In the genomic region with DNA sequence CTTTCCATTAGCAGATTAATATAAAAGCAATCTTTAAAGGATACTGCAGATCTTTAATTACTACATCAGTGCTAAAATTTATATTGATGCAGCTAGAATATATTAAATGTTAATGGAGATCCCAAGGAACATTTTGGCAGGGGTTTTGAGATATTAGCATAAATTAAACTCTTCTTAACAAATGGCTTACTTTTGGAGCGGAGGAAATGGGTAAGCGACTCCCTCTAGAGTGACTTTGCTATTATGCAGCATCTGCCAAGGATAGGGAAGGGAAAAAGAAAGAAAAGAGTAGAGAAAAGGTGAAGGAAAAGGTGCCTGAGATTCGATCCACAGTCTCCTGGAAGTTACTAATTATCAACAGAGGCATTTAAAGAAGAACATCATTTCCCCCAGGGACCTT, we compare ENCODE assay signal across 26 mouse cellular contexts.
"Had no signal": no experiment of that assay in that cellular context is flagged by ENCODE, and none has a peak within 500 bp of the region (broad histone marks: within the 10 kb centered on the region; RNA-seq: fewer than 3 reads in every experiment).

No protein-coding gene starts in this region.

- DNase-seq: kidney, adult 2 months; kidney, postnatal 14 days; kidney, postnatal 4 days; layer of hippocampus, postnatal 36 days; liver; lung, adult 18-20 months; lung, postnatal 10 days; lung, postnatal 36 days; right cerebral cortex, adult 18-20 months; right cerebral cortex, postnatal 14 days; right cerebral cortex, postnatal 4 days; thymus, adult 2 months; thymus, postnatal 14 days; thymus, postnatal 4 days had no signal

- H3K9ac ChIP-seq: kidney, embryonic 15.5 days; limb, embryonic 13.5 days; liver, embryonic 12.5 days; liver, embryonic 15.5 days; lung, embryonic 15.5 days; midbrain, embryonic 13.5 days; neural tube, embryonic 12.5 days; neural tube, embryonic 15.5 days had no signal

- H3K36me3 ChIP-seq: kidney, embryonic 15.5 days; limb, embryonic 10.5 days; limb, embryonic 13.5 days; liver, embryonic 12.5 days; liver, embryonic 15.5 days; lung, embryonic 15.5 days; midbrain, embryonic 10.5 days; midbrain, embryonic 13.5 days; neural tube, embryonic 12.5 days; neural tube, embryonic 15.5 days had no signal

- H3K4me3 ChIP-seq: kidney, embryonic 15.5 days; limb, embryonic 10.5 days; limb, embryonic 13.5 days; liver, embryonic 12.5 days; liver, embryonic 15.5 days; lung, embryonic 15.5 days; megakaryocyte, embryonic 14.5 days; midbrain, embryonic 10.5 days; midbrain, embryonic 13.5 days; neural tube, embryonic 12.5 days; neural tube, embryonic 15.5 days had no signal

- H3K27ac ChIP-seq: kidney, embryonic 15.5 days; limb, embryonic 10.5 days; limb, embryonic 13.5 days; liver, embryonic 12.5 days; liver, embryonic 15.5 days; lung, embryonic 15.5 days; midbrain, embryonic 10.5 days; midbrain, embryonic 13.5 days; neural tube, embryonic 12.5 days; neural tube, embryonic 15.5 days; stomach, postnatal 0 days had no signal

- H3K4me1 ChIP-seq: kidney, embryonic 15.5 days; liver, embryonic 12.5 days; liver, embryonic 15.5 days; lung, embryonic 15.5 days; midbrain, embryonic 10.5 days; midbrain, embryonic 13.5 days; neural tube, embryonic 12.5 days had no signal

- H3K4me2 ChIP-seq: kidney, embryonic 15.5 days; limb, embryonic 13.5 days; liver, embryonic 12.5 days; liver, embryonic 15.5 days; lung, embryonic 15.5 days; midbrain, embryonic 13.5 days; neural tube, embryonic 12.5 days; neural tube, embryonic 15.5 days had no signal

- H3K27me3 ChIP-seq: kidney, embryonic 15.5 days; limb, embryonic 13.5 days; liver, embryonic 12.5 days; liver, embryonic 15.5 days; lung, embryonic 15.5 days; megakaryocyte, embryonic 14.5 days; midbrain, embryonic 13.5 days; neural tube, embryonic 12.5 days; neural tube, embryonic 15.5 days had no signal

- H3K9me3 ChIP-seq: kidney, embryonic 15.5 days; limb, embryonic 10.5 days; limb, embryonic 13.5 days; liver, embryonic 12.5 days; liver, embryonic 15.5 days; lung, embryonic 15.5 days; megakaryocyte, embryonic 14.5 days; midbrain, embryonic 10.5 days; midbrain, embryonic 13.5 days; neural tube, embryonic 12.5 days; neural tube, embryonic 15.5 days had no signal

- ATAC-seq: liver, embryonic 12.5 days; midbrain, embryonic 13.5 days had no signal
